Mouse (Mus musculus): ENCODE results near the gene Spata9. TPM values are rescaled to one million over a fixed set of nuclear protein-coding genes. Genes with fewer than 3 reads are reported as not detected.
A peak's percentile ranks its signal among the peaks of the same experiment; 100 is the strongest.
"Not testable (repeated sequence)": the region's sequence is repeated elsewhere in the genome, so short reads cannot be mapped to it uniquely, and the experiment has no call there.

Spata9 gene
- total RNA-seq (2021) (not detected), polyA plus RNA-seq (2012; rRNA removed) (not detected in 2 replicates)
- long read RNA-seq, result 0 reads

GRCm38 (mm10) chr13:75966850-75967249, at the start of gene Spata9:
Spata9 (plus strand) TSS chr13:75967150.
- WGBS, result 82% methylated on average over 1 of the region's 1 CpGs
- H3K79me2 ChIP-seq (replicated peaks; ENCODE audit: control insufficient read depth, insufficient read depth, low read length), result no peaks in the 10 kb centered on the region
- DNase-seq, result no peak
- no peak within 1 kb of the TSS for H3K9ac ChIP-seq (ENCODE audit: low read depth, low read length)
- intact Hi-C loops (cut with DNase I), result no loop called here
- H3K4me1 ChIP-seq (ENCODE audit: control insufficient read depth, insufficient read depth, low read length), result no peaks in the 10 kb centered on the region
- H3K4me3 ChIP-seq, result no peak within 1 kb of the TSS
- no peak within 1 kb of the TSS for H3K27ac ChIP-seq
- H3K36me3 ChIP-seq (ENCODE audit: control insufficient read depth, insufficient read depth, low read length), result no peaks in the 10 kb centered on the region
- H3K27me3 ChIP-seq (ENCODE audit: control insufficient read depth, insufficient read depth, low read length), result no peaks in the 10 kb centered on the region
- TF ChIP-seq POLR2A (IDR thresholded peaks at IDR 0.05; ENCODE audit: insufficient read depth, low read depth, low read length), result no peak
- no peak for TF ChIP-seq EP300 (IDR thresholded peaks at IDR 0.05; ENCODE audit: insufficient read depth, low read depth, low read length)
- no peak for TF ChIP-seq CTCF (IDR thresholded peaks at IDR 0.05)

GRCm38 (mm10) chr13:75927951-75928350, 39.0 kb upstream of the Spata9 start:
- Histone ChIP-seq H3K4me3 (no peak overlapping the region), H3K36me3 (ENCODE audit: control insufficient read depth, insufficient read depth, low read length) (no peaks in the 10 kb centered on the region), H3K79me2 (replicated peaks; ENCODE audit: control insufficient read depth, insufficient read depth, low read length) (0 out of 2 replicates have a peak, but pooled peaks cover 2% of the 10 kb centered on the region), H3K4me1 (ENCODE audit: control insufficient read depth, insufficient read depth, low read length) (peaks cover 3% of the 10 kb centered on the region), H3K27me3 (ENCODE audit: control insufficient read depth, insufficient read depth, low read length) (no peaks in the 10 kb centered on the region), H3K9ac (ENCODE audit: low read depth, low read length) (no peak overlapping the region), H3K27ac (no peak overlapping the region)
- DNase-seq, result no peak
- no peak for TF ChIP-seq EP300 (IDR thresholded peaks at IDR 0.05; ENCODE audit: insufficient read depth, low read depth, low read length)
- TF ChIP-seq CTCF (IDR thresholded peaks at IDR 0.05), result no peak
- TF ChIP-seq POLR2A (IDR thresholded peaks at IDR 0.05; ENCODE audit: insufficient read depth, low read depth, low read length), result no peak
- intact Hi-C loops (cut with DNase I), result no loop called here

GRCm38 (mm10) chr13:75929071-75929470, 37.9 kb upstream of the Spata9 start:
- H3K27me3 ChIP-seq (ENCODE audit: control insufficient read depth, insufficient read depth, low read length); H3K27ac ChIP-seq; intact Hi-C loops (cut with DNase I); H3K9ac ChIP-seq (ENCODE audit: low read depth, low read length); H3K4me3 ChIP-seq; H3K4me1 ChIP-seq (ENCODE audit: control insufficient read depth, insufficient read depth, low read length); H3K79me2 ChIP-seq (replicated peaks; ENCODE audit: control insufficient read depth, insufficient read depth, low read length); H3K36me3 ChIP-seq (ENCODE audit: control insufficient read depth, insufficient read depth, low read length); DNase-seq: not testable (repeated sequence)
- WGBS, result 94% methylated on average over 5 of the region's 5 CpGs

GRCm38 (mm10) chr13:75930023-75930422, 36.9 kb upstream of the Spata9 start:
- Histone ChIP-seq H3K36me3 (ENCODE audit: control insufficient read depth, insufficient read depth, low read length) (no peaks in the 10 kb centered on the region), H3K4me3 (no peak overlapping the region), H3K4me1 (ENCODE audit: control insufficient read depth, insufficient read depth, low read length) (peaks cover 3% of the 10 kb centered on the region), H3K27me3 (ENCODE audit: control insufficient read depth, insufficient read depth, low read length) (no peaks in the 10 kb centered on the region), H3K27ac (no peak overlapping the region), H3K79me2 (replicated peaks; ENCODE audit: control insufficient read depth, insufficient read depth, low read length) (0 out of 2 replicates have a peak, but pooled peaks cover 2% of the 10 kb centered on the region), H3K9ac (ENCODE audit: low read depth, low read length) (no peak overlapping the region)
- DNase-seq, result no peak
- no peak for TF ChIP-seq POLR2A (IDR thresholded peaks at IDR 0.05; ENCODE audit: insufficient read depth, low read depth, low read length)
- intact Hi-C loops (cut with DNase I), result no loop called here
- WGBS, result 93% methylated on average over 20 of the region's 20 CpGs

- DNase-seq, result no peak
- TF ChIP-seq CTCF (IDR thresholded peaks at IDR 0.05), result no peak
- TF ChIP-seq POLR2A (IDR thresholded peaks at IDR 0.05; ENCODE audit: insufficient read depth, low read depth, low read length), result no peak
- no peak for TF ChIP-seq EP300 (IDR thresholded peaks at IDR 0.05; ENCODE audit: insufficient read depth, low read depth, low read length)
- intact Hi-C loops (cut with DNase I), result no loop called here
- WGBS, result 44% methylated on average over 2 of the region's 2 CpGs
- Histone ChIP-seq H3K79me2 (replicated peaks; ENCODE audit: control insufficient read depth, insufficient read depth, low read length) (0 out of 2 replicates have a peak, but pooled peaks cover 2% of the 10 kb centered on the region), H3K36me3 (ENCODE audit: control insufficient read depth, insufficient read depth, low read length) (no peaks in the 10 kb centered on the region), H3K27me3 (ENCODE audit: control insufficient read depth, insufficient read depth, low read length) (no peaks in the 10 kb centered on the region), H3K9ac (ENCODE audit: low read depth, low read length) (no peak overlapping the region), H3K4me3 (no peak overlapping the region), H3K27ac (no peak overlapping the region), H3K4me1 (ENCODE audit: control insufficient read depth, insufficient read depth, low read length) (peaks cover 3% of the 10 kb centered on the region)
Observed at GRCm38 (mm10) chr13:75930660-75931059, 36.3 kb upstream of the Spata9 start.

- Histone ChIP-seq H3K4me3 (no peak overlapping the region), H3K9ac (ENCODE audit: low read depth, low read length) (no peak overlapping the region), H3K36me3 (ENCODE audit: control insufficient read depth, insufficient read depth, low read length) (no peaks in the 10 kb centered on the region), H3K79me2 (replicated peaks; ENCODE audit: control insufficient read depth, insufficient read depth, low read length) (0 out of 2 replicates have a peak, but pooled peaks cover 2% of the 10 kb centered on the region), H3K27me3 (ENCODE audit: control insufficient read depth, insufficient read depth, low read length) (no peaks in the 10 kb centered on the region), H3K27ac (no peak overlapping the region), H3K4me1 (ENCODE audit: control insufficient read depth, insufficient read depth, low read length) (peaks cover 3% of the 10 kb centered on the region)
- intact Hi-C loops (cut with DNase I), result no loop called here
- DNase-seq, result peak; percentile 31 to 41
- WGBS, result 16% methylated on average over 5 of the region's 5 CpGs
- TF ChIP-seq POLR2A (IDR thresholded peaks at IDR 0.05; ENCODE audit: insufficient read depth, low read depth, low read length) (no peak), CTCF (IDR thresholded peaks at IDR 0.05) (no peak), EP300 (IDR thresholded peaks at IDR 0.05; ENCODE audit: insufficient read depth, low read depth, low read length) (no peak)
Observed at GRCm38 (mm10) chr13:75931073-75931472, 35.9 kb upstream of the Spata9 start.
